Mouse (Mus musculus) midbrain, embryonic 13.5 days (tissue): ENCODE results near the gene Tspan15. TPM values are rescaled to one million over a fixed set of nuclear protein-coding genes. Genes with fewer than 3 reads are reported as not detected.

ENCODE experiments used
- ATAC-seq: fragments of 200-750 bp; cut with Nextera tagmentation; 2 replicates; pipeline ENCODE4 v1.8.0; 2017; ENCODE audit warnings: mild to moderate bottlenecking, moderate TSS enrichment, moderate library complexity
- H3K27ac ChIP-seq: fragments of 300-500 bp; sonication (generic); 2 replicates; pipeline ENCODE4 v1.5.1; 2015; ENCODE audit warnings: inconsistent platforms, mild to moderate bottlenecking, moderate library complexity
- H3K27me3 ChIP-seq: fragments of 300-500 bp; sonication (generic); 2 replicates; pipeline ENCODE4 v1.6.1; 2015; ENCODE audit warnings: mild to moderate bottlenecking, inconsistent platforms
- H3K36me3 ChIP-seq: fragments of 300-500 bp; sonication (generic); 2 replicates; pipeline ENCODE4 v1.6.1; 2015; ENCODE audit warnings: mild to moderate bottlenecking, inconsistent platforms
- H3K4me1 ChIP-seq: fragments of 300-500 bp; sonication (generic); replicated peaks from 2 replicates; pipeline ENCODE4 v1.6.1; 2015; ENCODE audit warnings: inconsistent platforms
- H3K4me2 ChIP-seq: fragments of 300-500 bp; sonication (generic); replicated peaks from 2 replicates; pipeline ENCODE4 v1.6.1; 2015; ENCODE audit warnings: moderate library complexity, mild to moderate bottlenecking, inconsistent platforms
- H3K4me3 ChIP-seq: fragments of 300-500 bp; sonication (generic); replicated peaks from 2 replicates; pipeline ENCODE4 v1.5.1; 2015; ENCODE audit warnings: mild to moderate bottlenecking, inconsistent platforms
- H3K9ac ChIP-seq: fragments of 300-500 bp; sonication (generic); replicated peaks from 2 replicates; pipeline ENCODE4 v1.6.1; 2015; ENCODE audit warnings: mild to moderate bottlenecking, inconsistent platforms
- H3K9me3 ChIP-seq: fragments of 300-500 bp; sonication (generic); 2 replicates; pipeline ENCODE4 v1.6.1; 2016; ENCODE audit warnings: mild to moderate bottlenecking, inconsistent platforms
- WGBS: fragments of 180-500 bp; shearing (Covaris S2); methylation state at CpG from one replicate; pipeline ENCODE4 v1.1.7; 2015; 5-methylcytosine and 5-hydroxymethylcytosine counted together
- microRNA-seq: library from miRNA; unstranded; fragments of <30 nt; microRNA quantifications from one replicate; pipeline ENCODE4, GENCODE M21; 2016
- polyA plus RNA-seq: library from polyadenylated mRNA; unstranded; fragments of >200 nt; fragmentation: Nextera tagmentation; extraction: Ambion mirVana; gene quantifications from 2 replicates; pipeline ENCODE4 v1.2.1, GENCODE M21; 2015

Tspan15 gene
- polyA plus RNA-seq, 1 experiment from 2014 or later: 15.0 TPM

GRCm38 (mm10) chr10:62138040-62138439 lies 93.0 kb downstream of the Tspan15 start:
- ATAC-seq: no peak
- no peak overlapping the region for H3K4me3 ChIP-seq
- H3K27me3 ChIP-seq: peaks cover 67% of the 10 kb centered on the region
- no peak overlapping the region for H3K4me2 ChIP-seq
- H3K9me3 ChIP-seq: no peaks in the 10 kb centered on the region
- WGBS: 17% methylated on average over 3 of the region's 3 CpGs
- H3K36me3 ChIP-seq: no peaks in the 10 kb centered on the region
- peaks cover 11% of the 10 kb centered on the region for H3K4me1 ChIP-seq
- no peak overlapping the region for H3K27ac ChIP-seq
- H3K9ac ChIP-seq: no peak overlapping the region

- 2% methylated on average over 4 of the region's 4 CpGs for WGBS
Measured at GRCm38 (mm10) chr10:62137150-62137549, 93.9 kb downstream of the Tspan15 start.

GRCm38 (mm10) chr10:62135696-62136470 lies 95.2 kb downstream of the Tspan15 start:
- H3K4me3 ChIP-seq: no peak overlapping the region
- peaks cover 17% of the 10 kb centered on the region for H3K4me1 ChIP-seq
- H3K36me3 ChIP-seq: no peaks in the 10 kb centered on the region
- 3% methylated on average over 8 of the region's 8 CpGs for WGBS
- peaks cover 88% of the 10 kb centered on the region for H3K27me3 ChIP-seq
- H3K4me2 ChIP-seq: no peak overlapping the region
- no peak overlapping the region for H3K9ac ChIP-seq
- H3K9me3 ChIP-seq: no peaks in the 10 kb centered on the region
- ATAC-seq: no peak
- no peak overlapping the region for H3K27ac ChIP-seq

More at GRCm38 (mm10) chr10:62137150-62137549, 93.9 kb downstream of the Tspan15 start:
- Histone ChIP-seq H3K4me1 (peaks cover 17% of the 10 kb centered on the region), H3K27ac (no peak overlapping the region), H3K27me3 (peaks cover 76% of the 10 kb centered on the region), H3K9ac (no peak overlapping the region), H3K9me3 (no peaks in the 10 kb centered on the region), H3K4me3 (no peak overlapping the region), H3K36me3 (no peaks in the 10 kb centered on the region), H3K4me2 (no peak overlapping the region)
- ATAC-seq: no peak

Small RNA genes lying within 50 kb of the gene (microRNA-seq; reads per million reads assigned to microRNA genes)
- 1.2 reads per million for gene Mir7662

Other genes starting within 250 kb of the Tspan15 start
- 0.48 and 0.65 TPM in 2 replicates for gene Neurog3, start 98.2 kb downstream of the Tspan15 start, polyA plus RNA-seq
- 110 and 118 TPM in 2 replicates for gene Fam241b, start 87.3 kb downstream of the Tspan15 start, polyA plus RNA-seq
- gene Tacr2, start 21.2 kb upstream of the Tspan15 start, polyA plus RNA-seq: not detected in 2 replicates
- 70.0 and 72.9 TPM in 2 replicates for gene Hk1, start 148.7 kb upstream of the Tspan15 start, polyA plus RNA-seq
- 0.13 and 0.14 TPM in 2 replicates for gene Hkdc1, start 191.2 kb upstream of the Tspan15 start, polyA plus RNA-seq
- gene 4930507D05Rik, start 218.2 kb upstream of the Tspan15 start, polyA plus RNA-seq: 1.2 and 1.4 TPM in 2 replicates
- gene Supv3l1, start 218.5 kb upstream of the Tspan15 start, polyA plus RNA-seq: 23.3 and 23.6 TPM in 2 replicates